Mouse (Mus musculus) left cerebral cortex, adult 8-10 months (tissue): ENCODE measurements around the gene Ccl8. TPM values are rescaled to one million over a fixed set of nuclear protein-coding genes. Genes with fewer than 3 reads are reported as not detected.

Experiments
- total RNA-seq, 4 experiments: library from RNA; stranded (reverse); gene quantifications; 2 replicates each; pipeline ENCODE4 v1.2.4; 2022

Gene Ccl8
- total RNA-seq, 4 experiments from 2014 or later, result not detected

Other genes with a start within 250 kb of the Ccl8 start
- gene Asic2, start 146.7 kb upstream of the Ccl8 start, total RNA-seq, result 10 to 100 TPM; 60.0 to 62.0 (median 60.9) TPM
- not detected for gene Ccl2, start 79.6 kb upstream of the Ccl8 start, total RNA-seq
- not detected for gene Gm17268, start 76.6 kb upstream of the Ccl8 start, total RNA-seq
- not detected for gene Ccl7, start 69.5 kb upstream of the Ccl8 start, total RNA-seq
- gene Ccl11, start 57.4 kb upstream of the Ccl8 start, total RNA-seq, result under 1 TPM in 2 of 4 experiments, not detected in 2; 0.49 to 0.62 TPM
- 1 to 10 TPM in 1 of 4 experiments, under 1 TPM in 1, not detected in 2; 0.81 to 1.9 TPM for gene Ccl12, start 13.3 kb upstream of the Ccl8 start, total RNA-seq
- not detected for gene Ccl1, start 190.5 kb downstream of the Ccl8 start, total RNA-seq